Mouse (Mus musculus) v-Abl transformed pro-B cells (cell line): Measurements from ENCODE around the gene Cavin3.

Experiments used
- in situ Hi-C, 2 experiments: fragments of 400-800 bp; cut with MboI; formaldehyde crosslinking; loops; one replicate each; pipeline ENCODE4 v1.15.1; 2025; ENCODE audit not compliant: unreplicated experiment in 2 of 2

The Cavin3 gene

DNA sequence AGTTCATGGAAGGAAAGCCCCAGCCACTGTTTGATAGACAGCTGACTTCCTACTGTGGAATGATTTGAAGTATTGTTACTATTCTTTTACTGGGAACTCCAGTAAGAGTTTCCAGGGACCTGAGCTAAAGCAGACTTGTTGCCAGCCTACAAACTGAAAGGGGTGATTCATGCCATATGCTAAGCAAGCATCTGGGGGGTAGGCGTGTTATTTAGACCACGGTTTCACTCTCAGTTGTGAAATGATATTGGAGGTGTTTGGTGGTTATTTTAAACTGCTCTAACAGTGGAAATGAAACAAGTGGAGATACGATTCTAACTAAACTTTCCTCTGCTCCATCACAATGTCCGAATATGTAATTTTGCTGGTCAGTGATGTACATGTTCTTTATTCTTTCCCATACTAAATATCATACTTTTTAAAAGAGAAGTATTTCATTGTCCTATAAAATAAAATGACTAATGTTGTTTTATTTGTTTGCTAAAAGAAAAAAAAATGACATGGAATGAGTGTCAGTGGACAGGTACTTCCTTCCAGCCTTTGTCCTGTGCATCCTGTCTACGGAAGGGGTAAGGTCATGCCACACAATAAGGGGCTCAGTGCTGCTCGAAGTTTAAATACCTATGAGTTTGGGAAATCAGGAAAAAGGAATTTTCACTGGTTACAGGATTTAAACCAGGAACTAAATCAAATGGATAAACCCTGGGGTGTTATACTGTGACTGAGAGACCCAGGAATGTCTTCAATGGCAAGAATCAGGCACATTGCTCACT lies 5.2 kb upstream of the Cavin3 start:
- in situ Hi-C loops: no loop called here

- in situ Hi-C loops: no loop called here
These were observed 2.9 kb upstream of the Cavin3 start for GRCm38 (mm10) chr7:105485029-105485428.

- in situ Hi-C loops: no loop called here
These were observed 326 bp upstream of the Cavin3 start for GRCm38 (mm10) chr7:105482426-105482825.

DNA sequence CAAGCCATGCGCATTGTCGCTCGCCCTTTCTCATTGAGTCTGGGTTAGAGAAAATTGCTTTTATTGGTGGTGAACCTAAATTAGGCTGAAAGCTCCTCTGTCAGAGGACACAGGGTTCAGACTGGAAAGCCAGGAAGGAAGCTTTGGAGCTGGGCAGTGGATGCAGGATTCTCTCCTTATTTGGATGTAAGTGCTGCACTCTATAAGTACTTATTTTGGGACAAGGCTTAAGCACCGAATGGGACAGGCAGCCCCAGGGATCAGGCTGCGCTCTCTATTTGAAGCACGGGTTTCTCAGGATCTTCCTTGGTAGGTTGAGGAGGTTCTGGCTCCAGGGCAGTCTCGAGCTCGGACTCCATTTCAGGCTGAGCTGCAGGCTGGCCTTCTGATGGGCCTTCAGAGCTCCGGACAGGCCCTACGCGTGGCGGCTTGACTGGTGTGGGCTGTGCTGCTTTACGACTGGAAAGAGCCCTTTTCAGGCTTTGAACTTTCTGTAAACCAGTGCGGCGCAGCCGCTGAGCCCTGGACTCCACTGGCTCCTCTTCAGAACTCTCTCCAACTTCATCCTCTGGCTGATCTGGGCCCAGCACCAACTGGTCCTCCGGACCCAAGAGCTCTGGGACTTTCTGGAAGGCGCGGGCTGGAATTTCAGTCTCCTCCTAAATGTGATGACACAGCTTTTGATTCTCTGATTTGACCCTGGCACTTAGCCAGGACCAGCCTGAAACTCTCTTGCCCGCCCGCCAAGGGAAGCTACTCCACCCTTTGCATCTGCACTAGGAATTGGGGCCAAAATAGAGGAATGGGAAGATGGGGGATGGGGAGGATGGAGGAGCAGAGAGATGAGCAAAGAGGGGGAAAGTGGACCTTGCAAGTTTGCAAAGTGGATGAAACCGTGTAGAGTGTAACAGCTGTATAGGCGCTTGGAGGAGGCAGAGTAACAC lies 1.3 kb downstream of the Cavin3 start:
- in situ Hi-C loops: no loop called here

DNA sequence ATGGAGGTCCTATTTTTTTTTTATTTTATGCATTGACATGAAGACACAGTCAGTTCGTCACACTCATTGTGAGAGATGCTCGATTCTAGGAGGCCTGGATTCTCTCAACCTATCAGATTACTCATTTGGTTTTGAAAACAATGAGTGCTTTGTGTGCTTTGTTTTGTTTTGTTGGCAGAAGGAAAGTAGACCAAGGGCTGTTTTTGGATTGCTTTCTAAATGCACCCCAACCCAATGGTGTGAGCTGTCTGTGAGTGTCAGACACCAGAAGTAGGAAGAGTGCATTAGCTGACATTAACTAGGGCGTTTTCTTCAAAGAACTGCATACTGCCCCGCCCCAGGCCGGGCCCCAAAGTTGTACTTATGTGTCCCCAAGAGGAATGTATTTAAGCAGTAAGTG lies 2.0 kb downstream of the Cavin3 start:
- in situ Hi-C loops: no loop called here

GRCm38 (mm10) chr7:105479232-105479631 lies 2.9 kb downstream of the Cavin3 start:
- in situ Hi-C loops: no loop called here

DNA sequence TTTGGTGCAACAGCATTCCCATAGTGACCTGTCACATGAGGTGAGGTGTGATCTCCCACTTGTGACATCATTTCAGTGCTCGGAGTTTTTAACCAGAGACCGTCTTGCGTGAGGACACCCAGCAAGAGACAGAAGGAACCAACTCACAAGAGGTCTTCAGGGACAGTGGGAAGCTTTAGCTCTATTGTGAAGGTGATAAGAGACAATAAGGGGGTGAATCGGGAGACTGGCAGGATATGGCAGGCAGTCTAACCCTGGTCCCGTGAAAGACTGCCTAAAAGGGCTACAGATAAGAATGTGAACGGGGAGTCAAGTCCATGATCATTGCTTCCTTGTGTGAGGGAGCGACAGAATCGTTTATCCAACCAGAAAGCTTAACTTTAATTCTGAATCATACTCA lies 3.8 kb downstream of the Cavin3 start:
- in situ Hi-C loops: no loop called here

- in situ Hi-C loops: no loop called here
These were observed 4.3 kb downstream of the Cavin3 start for GRCm38 (mm10) chr7:105477841-105478240.

GRCm38 (mm10) chr7:105477433-105477700 lies 4.7 kb downstream of the Cavin3 start:
- in situ Hi-C loops: no loop called here

DNA sequence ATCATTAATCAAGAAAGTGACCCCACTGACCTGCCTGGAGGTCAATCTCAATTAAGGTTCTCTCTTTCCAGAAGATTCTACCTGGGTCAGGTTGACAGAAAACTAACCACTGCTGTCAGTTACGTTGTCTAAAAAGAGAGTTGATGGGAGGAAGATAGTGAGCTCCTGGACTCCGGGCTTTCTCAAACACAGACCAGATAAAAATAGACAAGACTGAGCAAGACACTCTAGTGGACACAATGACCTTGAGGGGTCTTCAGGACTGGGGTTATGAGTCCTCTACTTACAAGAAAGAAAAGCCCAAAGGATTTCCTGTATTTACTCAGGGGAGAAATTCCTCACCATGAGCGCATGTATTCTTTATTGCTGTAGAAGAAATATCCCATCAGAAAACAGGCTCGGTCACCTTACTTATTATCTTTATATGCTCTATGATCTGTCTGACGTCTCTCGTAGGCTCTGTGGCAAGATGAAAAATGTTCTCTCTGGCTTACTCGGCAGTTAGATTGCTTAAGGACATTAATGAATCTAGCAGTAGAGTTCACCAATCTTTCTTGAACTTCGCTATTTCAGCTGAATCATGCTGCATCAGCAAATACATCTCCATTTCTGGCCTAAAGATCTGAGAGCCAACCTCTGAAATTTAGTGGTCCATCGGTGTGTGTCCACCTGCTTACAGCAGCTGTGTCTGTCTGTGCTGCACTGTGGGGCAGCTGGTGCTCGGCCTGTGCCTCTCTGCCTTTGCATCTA lies 5.2 kb downstream of the Cavin3 start:
- in situ Hi-C loops: no loop called here

DNA sequence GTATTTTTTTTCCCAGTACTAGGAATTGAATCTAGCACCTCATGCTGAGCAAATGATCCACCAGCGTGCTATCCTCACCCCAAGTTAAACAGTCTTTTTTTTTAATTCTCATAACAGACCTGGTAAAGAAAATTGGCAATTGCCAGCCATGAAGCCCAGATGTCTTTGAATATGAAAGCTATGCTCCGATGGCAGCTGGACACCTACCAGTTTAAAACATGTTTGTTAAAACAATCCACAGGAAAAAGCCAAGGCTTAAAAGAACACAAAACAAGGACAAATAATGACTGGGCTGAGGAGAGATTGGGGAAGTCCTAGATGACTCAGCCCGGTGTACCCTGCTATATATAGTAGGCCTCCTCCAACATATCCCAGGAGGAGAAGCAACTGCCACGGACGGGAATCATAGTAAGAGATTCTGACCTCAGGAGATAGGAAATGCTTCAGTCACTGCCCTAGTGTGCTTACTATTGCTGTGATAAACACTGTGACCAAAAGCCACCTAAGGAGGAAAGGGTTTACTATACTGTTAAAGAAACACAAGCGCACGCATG lies 6.6 kb downstream of the Cavin3 start:
- in situ Hi-C loops: no loop called here

- in situ Hi-C loops: loop anchor here in 1 of 2 experiments (25.0 kb wide), 1 partner anchor 213 kb away; no protein-coding TSS in a partner anchor
These were observed 7.3 kb downstream of the Cavin3 start for GRCm38 (mm10) chr7:105474771-105475315.

GRCm38 (mm10) chr7:105472607-105473006 lies 9.5 kb downstream of the Cavin3 start:
- in situ Hi-C loops: loop anchor here in 1 of 2 experiments (25.0 kb wide), 1 partner anchor 210 kb away; no protein-coding TSS in a partner anchor

GRCm38 (mm10) chr7:105465505-105465904 lies 16.6 kb downstream of the Cavin3 start:
- in situ Hi-C loops: loop anchor here in 1 of 2 experiments (25.0 kb wide), 1 partner anchor 203 kb away; no protein-coding TSS in a partner anchor

DNA sequence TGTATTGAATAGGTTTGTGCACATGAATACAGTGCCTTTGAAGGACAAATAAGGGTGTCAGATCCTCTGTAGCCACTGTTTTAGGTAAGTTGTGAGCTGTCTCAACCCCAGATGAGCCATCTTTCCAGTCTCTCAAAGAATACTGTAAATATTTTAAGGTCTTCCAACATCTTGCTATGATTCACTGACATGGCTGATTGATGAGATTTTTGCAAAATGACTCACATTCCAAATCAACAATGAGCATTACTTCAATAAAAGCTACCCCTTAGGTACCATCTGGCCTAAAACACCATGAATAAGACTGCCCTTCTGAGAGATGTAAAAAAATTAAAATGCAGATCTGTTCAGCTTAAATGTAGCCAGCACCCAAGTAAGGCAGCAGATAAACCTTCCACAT lies 23.6 kb downstream of the Cavin3 start:
- in situ Hi-C loops: loop anchor here in 1 of 2 experiments (25.0 kb wide), 1 partner anchor 196 kb away; no protein-coding TSS in a partner anchor

DNA sequence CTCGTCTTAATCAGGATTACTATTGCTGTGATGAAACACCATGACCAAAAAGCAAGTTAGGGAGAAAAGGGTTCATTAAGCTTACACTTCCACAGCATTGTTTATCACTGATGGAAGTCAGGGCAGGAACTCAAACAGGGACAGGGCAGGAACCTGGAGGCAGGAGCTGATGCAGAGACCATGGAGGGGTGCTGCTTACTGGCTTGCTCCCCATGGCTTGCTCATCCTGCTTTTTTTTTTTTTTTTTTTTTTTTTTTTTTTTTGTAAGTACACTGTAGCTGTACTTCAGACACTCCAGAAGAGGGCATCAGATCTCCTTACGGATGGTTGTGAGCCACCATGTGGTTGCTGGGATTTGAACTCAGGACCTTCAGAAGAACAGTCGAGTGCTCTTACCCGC lies 28.8 kb downstream of the Cavin3 start:
- in situ Hi-C loops: loop anchor here in 1 of 2 experiments (25.0 kb wide), 1 partner anchor 191 kb away; no protein-coding TSS in a partner anchor

- in situ Hi-C loops: no loop called here
These were observed 37.0 kb downstream of the Cavin3 start for GRCm38 (mm10) chr7:105445076-105445475.

GRCm38 (mm10) chr7:105441426-105441825 lies 40.7 kb downstream of the Cavin3 start:
- in situ Hi-C loops: no loop called here

DNA sequence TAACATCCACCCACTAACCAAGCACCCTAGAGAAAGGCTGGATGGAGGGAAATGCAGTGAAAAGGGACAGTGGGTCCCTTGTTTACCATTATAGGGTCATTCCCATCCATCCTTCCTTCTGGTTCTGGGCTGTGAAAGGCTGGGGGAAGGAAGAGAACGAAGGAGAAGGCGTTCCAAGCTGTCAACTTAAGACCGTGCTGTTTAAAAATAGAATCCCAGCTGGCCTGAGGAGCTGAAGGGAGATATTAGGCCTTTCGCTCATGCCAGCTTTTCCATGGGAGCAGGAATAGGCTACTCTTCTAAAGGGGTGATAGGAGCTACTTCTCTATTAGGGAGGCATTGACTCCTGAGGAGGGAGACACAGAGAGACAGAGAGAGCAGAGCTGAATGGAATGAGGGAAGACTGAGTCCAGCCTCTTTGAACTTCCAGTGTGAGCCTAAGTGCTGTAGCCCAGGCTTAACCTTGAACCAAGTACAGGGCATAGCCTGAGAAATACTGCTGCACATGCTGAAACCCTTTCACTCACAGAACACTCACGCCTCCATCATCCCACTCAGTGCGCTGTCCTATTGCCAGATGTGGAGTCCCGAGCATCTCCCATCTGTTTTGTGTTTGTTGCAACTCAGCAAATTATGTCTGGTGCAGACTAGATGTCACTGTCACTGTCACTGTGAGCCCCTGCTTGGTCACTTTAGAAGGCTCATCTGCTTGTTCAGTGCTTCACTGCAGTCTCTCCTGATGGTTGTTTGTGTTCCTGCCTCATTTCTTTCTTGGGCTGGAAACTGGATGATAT lies 43.9 kb downstream of the Cavin3 start:
- in situ Hi-C loops: no loop called here
